Mouse (Mus musculus): ENCODE data around the gene Kremen1.

Gene Kremen1

GRCm38 (mm10) chr11:5265764-5266163 is 4.4 kb upstream of the Kremen1 start:
- no peak for DNase-seq

- DNase-seq, result peak; percentile 38
These were observed 1.8 kb upstream of the Kremen1 start for GRCm38 (mm10) chr11:5263078-5263730.

- no peak for DNase-seq
These were observed 357 bp downstream of the Kremen1 start for GRCm38 (mm10) chr11:5260942-5261459.

DNA sequence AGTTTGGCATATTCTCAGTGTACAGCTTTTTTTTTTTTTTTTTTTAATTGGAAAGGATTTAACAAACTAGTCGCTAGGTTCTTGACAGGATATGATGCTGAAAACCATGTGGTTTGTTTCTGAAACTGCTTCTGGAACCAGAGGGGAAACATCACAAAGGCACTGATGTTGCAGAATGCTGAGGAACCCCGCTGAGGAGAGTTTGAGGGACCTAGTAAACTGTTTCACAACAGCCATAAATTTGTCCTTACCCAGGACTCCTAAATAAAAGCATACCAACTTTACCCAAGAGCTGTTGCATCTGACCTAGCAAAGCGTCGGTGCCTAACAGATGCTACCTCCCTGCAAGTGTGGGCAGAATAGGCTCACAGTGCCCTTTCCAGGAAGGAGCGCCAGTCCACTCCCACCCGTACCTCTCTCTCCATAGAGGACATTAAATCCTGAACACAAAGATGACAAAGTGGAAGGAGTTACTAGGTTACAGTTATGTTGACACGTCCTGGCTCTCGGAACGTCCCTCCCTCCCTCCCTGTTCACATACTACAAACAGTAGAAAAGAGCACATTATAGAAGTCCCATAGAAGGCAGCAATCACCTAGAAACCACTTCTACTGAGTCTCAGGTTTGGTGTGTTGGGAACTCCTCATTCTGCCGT is 1.3 kb downstream of the Kremen1 start:
- no peak for DNase-seq

- no peak for DNase-seq
These were observed 3.3 kb downstream of the Kremen1 start for GRCm38 (mm10) chr11:5258036-5258435.

DNA sequence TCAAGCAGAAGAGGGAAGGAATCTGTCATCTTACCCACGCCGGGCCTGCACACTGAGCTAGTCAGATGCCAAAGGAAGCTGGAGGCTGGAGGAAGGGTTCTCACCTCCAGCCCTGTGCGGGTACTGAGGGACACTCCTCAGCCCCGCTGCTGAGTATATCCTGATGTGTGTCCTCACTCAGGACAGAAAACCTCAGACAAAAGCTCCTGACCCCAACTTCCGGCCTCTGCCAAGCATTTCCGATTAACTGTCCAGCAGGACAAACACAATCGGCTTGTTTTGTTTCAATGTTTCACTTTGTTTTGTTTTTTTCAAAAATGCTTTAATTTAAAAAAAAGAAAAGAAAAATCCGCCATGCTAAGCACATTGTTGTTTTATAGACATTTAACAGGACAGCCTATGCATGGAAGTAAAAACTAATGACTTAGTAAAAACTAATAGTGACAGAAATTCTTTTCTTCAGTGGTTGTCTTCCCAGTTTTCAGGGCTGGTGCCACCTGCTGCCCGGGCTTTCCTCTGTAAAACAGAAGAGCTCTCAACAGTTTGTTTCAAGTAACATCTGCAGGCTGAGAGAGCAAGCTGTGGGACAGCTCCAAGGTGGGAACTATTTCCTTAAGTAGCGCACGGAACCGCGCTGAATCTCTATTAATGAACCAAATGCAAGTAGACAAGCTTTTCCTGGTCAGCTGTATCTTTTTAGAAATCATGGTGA is 4.1 kb downstream of the Kremen1 start:
- DNase-seq, result no peak

DNA sequence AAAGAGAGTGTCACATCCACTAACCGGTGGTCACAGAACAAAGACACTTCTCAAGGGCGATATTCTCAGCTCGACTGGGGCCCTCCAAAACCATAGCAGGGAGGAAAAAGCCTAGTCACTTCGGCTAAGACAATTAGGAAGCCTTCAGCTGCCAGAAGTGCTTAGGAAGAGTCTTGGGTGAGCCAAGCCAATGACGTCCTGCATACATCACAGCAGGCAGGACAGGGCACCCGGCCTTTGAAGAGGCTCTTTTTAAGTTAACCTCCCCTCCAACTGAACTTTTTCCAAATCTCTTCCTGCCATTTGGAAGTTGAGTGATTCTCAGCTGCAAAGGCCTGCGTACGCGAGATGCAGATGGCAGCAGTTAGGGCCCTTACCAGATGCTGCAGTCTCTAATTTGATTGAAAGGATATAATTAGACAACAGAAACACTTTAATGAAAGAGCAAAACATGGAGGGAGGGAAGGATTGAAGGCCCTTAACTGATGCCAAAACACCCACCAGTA is 5.8 kb downstream of the Kremen1 start:
- DNase-seq, result no peak

DNA sequence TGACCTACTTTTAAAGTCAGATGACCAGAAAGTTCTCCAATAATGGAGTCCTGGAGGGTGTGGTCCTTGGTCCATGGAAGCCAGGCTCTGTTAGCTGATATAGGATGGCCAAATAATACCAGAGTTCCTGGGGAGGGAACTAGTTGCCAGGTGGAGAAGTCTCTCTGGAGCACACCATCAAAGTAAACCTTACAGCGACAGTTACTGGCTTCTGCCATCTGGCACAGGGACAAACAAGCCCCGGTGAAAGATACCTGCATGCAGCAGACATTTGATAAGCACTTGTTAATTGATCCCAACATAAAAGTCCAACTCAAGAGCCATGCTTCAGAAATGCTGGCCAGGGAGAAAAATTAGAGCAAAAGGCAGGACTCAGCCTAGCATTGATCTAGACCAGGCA is 7.3 kb downstream of the Kremen1 start:
- DNase-seq, result no peak

- no peak for DNase-seq
These were observed 7.8 kb downstream of the Kremen1 start for GRCm38 (mm10) chr11:5253528-5253927.

DNA sequence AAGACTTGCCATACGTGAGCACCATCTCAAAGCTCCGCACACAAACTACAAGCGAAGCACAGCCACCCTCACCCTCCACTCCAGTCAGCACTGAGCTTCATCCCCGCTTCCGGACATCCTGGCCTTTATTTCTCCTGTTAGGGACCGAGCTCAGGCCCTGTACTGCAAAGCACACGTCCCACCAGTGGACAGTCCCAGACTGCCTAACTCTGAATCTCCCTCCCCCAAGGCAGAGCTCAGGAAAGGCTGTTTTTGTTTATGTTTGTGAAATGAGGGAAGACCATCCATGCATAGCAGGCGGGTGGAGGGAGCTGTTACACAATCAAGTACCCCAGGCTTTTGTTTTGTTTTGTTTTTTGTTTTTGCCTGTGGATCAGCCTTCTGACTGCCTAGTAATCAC is 8.6 kb downstream of the Kremen1 start:
- no peak for DNase-seq

DNA sequence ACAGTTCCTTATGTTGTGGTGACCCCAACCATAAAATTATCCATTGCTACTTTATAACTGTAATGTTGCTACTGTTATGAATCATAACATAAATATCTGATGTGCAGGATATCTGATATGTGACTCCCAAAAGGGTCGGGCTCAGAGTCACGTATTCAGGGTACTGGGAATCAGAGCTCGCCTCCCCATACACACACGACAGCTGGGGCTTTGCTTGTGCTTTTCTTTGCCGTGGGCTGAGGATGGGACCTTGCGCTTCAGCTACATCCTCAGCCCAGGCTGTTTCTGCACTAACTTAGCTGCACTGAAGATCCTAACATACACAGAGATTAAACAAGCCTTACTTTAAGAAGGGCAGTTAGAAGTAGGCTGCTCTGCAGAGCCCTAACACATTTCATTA is 10.2 kb downstream of the Kremen1 start:
- DNase-seq, result no peak

GRCm38 (mm10) chr11:5248200-5248599 is 13.2 kb downstream of the Kremen1 start:
- no peak for DNase-seq

GRCm38 (mm10) chr11:5245431-5245830 is 15.9 kb downstream of the Kremen1 start:
- no peak for DNase-seq

GRCm38 (mm10) chr11:5244749-5245130 is 16.6 kb downstream of the Kremen1 start:
- DNase-seq, result no peak

GRCm38 (mm10) chr11:5243812-5244748 is 17.3 kb downstream of the Kremen1 start:
- no peak for DNase-seq

- no peak for DNase-seq
These were observed 18.1 kb downstream of the Kremen1 start for GRCm38 (mm10) chr11:5243208-5243607.

DNA sequence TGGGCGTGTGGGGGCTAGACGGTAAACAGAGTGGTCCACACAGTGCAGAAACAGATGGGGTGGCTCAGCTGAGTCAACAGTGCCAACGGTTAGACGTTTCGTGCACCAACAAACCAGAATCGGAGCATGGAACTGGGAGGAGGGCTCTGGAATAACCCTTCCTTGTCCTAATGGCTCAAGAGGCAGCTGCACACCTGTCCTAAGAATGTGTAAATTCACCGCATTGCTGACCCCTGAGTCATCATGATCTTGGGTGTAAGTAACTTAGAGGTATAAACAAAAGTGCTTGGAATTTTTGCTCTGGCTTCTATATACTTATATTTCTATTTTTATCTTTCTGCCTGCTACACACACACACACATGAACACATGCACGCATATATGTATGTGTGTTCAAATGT is 19.2 kb downstream of the Kremen1 start:
- no peak for DNase-seq

DNA sequence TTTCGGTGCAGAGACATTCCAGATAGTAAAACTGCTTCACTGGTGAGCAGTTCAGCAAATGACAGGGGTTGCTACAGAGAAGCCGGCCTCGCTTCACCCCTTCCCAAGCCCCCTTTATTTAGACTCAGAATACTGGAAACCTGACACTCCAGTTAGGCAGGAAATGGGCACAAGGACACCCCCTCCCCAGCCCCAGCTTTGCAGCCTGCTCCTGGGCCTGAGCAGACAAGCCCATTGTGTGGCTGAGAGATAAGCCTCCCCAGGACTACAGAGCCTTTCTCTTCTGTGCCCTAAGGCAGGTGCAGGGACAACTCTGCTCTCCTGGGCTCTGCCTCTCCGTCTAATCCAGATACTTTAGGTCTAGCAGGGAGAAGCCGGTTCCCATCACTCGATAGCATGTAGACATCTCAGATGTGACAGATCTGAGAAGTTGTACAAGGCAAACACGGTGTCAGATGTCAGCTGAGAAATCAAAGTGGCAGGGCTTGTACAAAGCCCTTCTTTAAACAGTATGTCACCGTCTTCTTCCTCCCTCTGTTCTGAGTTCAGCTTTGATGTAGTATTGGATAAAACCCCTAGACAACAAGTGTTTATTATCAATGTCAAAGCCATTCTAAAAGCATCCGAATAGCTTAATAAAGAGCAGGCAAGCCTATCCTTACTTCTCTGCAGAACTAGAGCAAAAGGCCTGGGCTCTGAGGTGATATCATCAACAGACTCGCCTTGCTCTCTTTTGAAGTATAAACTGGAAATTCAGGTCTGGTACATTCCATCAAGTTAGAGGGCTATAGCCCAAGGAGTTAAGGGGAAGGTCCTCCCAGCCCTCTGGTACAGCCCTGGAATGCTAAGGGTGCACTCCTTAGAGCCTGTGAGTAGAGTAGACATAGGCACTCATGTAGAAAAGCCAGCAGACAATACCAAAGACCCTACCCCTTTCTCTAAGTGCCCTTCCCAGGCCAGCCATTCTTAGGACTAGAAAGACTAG is 21.4 kb downstream of the Kremen1 start:
- no peak for DNase-seq

- DNase-seq, result no peak
These were observed 41.4 kb downstream of the Kremen1 start for GRCm38 (mm10) chr11:5219910-5220447.

- no peak for DNase-seq
These were observed 42.0 kb downstream of the Kremen1 start for GRCm38 (mm10) chr11:5219371-5219770.

Measured in cerebellum, adult 9-11 months (tissue).